Mouse (Mus musculus) liver, embryonic 14.5 days (tissue): ENCODE data around the gene Tarbp2. TPM values are rescaled to one million over a fixed set of nuclear protein-coding genes. Genes with fewer than 3 reads are reported as not detected.
A peak's percentile ranks its signal among the peaks of the same experiment; 100 is the strongest.

ENCODE experiments used
- ATAC-seq: fragments of 200-750 bp; cut with Nextera tagmentation; 2 replicates; pipeline ENCODE4 v1.8.0; 2017; ENCODE audit warnings: moderate number of reproducible peaks, mild to moderate bottlenecking, moderate library complexity; ENCODE audit not compliant: insufficient read depth
- DNase-seq, 3 experiments: peaks; one replicate each; pipeline ENCODE4 v3.0.0-alpha.2; 2012 to 2013; ENCODE audit warnings: low read depth in 3 of 3, low spot score in 3 of 3
- H3K27ac ChIP-seq: fragments of 300-500 bp; sonication (generic); 2 replicates; pipeline ENCODE4 v1.5.1; 2014; ENCODE audit warnings: moderate library complexity, mild to moderate bottlenecking, control low read depth, inconsistent platforms
- H3K27me3 ChIP-seq: fragments of 300-500 bp; sonication (generic); 2 replicates; pipeline ENCODE4 v1.6.1; 2014; ENCODE audit warnings: mild to moderate bottlenecking, low read length, moderate library complexity; ENCODE audit not compliant: control insufficient read depth, insufficient read depth
- H3K36me3 ChIP-seq: fragments of 300-500 bp; sonication (generic); replicated peaks from 2 replicates; pipeline ENCODE4 v1.6.1; 2014; ENCODE audit warnings: low read depth; ENCODE audit not compliant: control insufficient read depth, insufficient read depth
- H3K4me1 ChIP-seq, 2 experiments: fragments of 200-500 bp in 1 of 2; fragments of 300-500 bp in 1 of 2; sonication (generic) in 1 of 2; replicated peaks; 2 replicates each; pipeline ENCODE4 v1.6.1; 2012 to 2014; ENCODE audit warnings: antibody characterized with exemption in 1 of 2, inconsistent platforms in 1 of 2, low read length in 1 of 2; ENCODE audit not compliant: control insufficient read depth in 2 of 2, insufficient read depth in 2 of 2
- H3K4me2 ChIP-seq: fragments of 300-500 bp; sonication (generic); 2 replicates; pipeline ENCODE4 v1.6.1; 2014; ENCODE audit warnings: low read depth, mild to moderate bottlenecking, control low read depth, moderate library complexity
- H3K4me3 ChIP-seq, 2 experiments: fragments of 200-500 bp in 1 of 2; fragments of 300-500 bp in 1 of 2; sonication (generic) in 1 of 2; 2 replicates each; pipeline ENCODE4 v1.5.1; 2012 to 2014; ENCODE audit warnings: low read depth in 2 of 2, low read length in 2 of 2, mild to moderate bottlenecking in 2 of 2, control low read depth in 1 of 2, inconsistent platforms in 1 of 2, moderate library complexity in 1 of 2; ENCODE audit not compliant: insufficient read depth in 1 of 2
- H3K9ac ChIP-seq: fragments of 300-500 bp; sonication (generic); replicated peaks from 2 replicates; pipeline ENCODE4 v1.6.1; 2014; ENCODE audit warnings: mild to moderate bottlenecking, control low read depth, moderate library complexity
- H3K9me3 ChIP-seq: fragments of 300-500 bp; sonication (generic); 2 replicates; pipeline ENCODE4 v1.6.1; 2016; ENCODE audit warnings: low read length, mixed read lengths; ENCODE audit not compliant: control insufficient read depth
- CTCF ChIP-seq: IDR thresholded peaks from 2 replicates; pipeline ENCODE4 v1.5.1; 2016; ENCODE audit warnings: antibody characterized with exemption, low read depth, control low read depth
- EP300 ChIP-seq: IDR thresholded peaks from 2 replicates; pipeline ENCODE4 v1.6.1; 2016; ENCODE audit warnings: antibody characterized with exemption, low read depth
- WGBS: fragments of 180-500 bp; shearing (Covaris S2); extraction: QIAGEN DNeasy Blood & Tissue Kit; methylation state at CpG from one replicate; pipeline ENCODE4 v1.1.7; 2014; ENCODE audit not compliant: insufficient replicate concordance; 5-methylcytosine and 5-hydroxymethylcytosine counted together
- polyA plus RNA-seq, 2 experiments: library from polyadenylated mRNA; depleted of rRNA in 1 of 2; stranded (reverse) in 1 of 2; unstranded in 1 of 2; fragments of >200 nt; fragmentation: Nextera tagmentation in 1 of 2; extraction: Ambion mirVana in 1 of 2; gene quantifications; 2 replicates each; pipeline versions ENCODE4 v1.2.1 to v1.2.3; 2012 to 2014

Gene Tarbp2
- polyA plus RNA-seq, 2 experiments, result 31.5 to 39.6 TPM

DNA sequence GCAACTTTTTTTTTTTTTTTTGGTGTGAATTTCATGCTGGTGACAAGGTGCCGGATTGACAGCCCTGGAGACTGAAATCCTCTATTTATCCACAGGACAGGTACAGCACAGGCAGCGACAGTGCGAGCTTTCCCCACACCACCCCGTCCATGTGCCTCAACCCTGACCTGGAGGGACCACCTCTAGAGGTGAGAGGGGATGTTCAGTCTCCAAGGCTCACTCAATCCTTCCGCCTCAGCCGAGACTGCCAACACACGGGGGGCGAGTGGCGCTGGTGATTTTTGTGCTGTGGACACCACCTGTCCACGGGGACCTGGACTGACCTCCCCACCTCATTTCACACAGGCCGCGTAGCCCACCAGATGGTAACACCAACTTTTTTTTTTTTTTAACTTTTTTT, 32.1 kb upstream of the Tarbp2 start:
- 91% methylated on average over 12 of the region's 12 CpGs for WGBS
- no peak overlapping the region for H3K9ac ChIP-seq
- peaks cover 89% of the 10 kb centered on the region for H3K36me3 ChIP-seq
- no peak for TF ChIP-seq EP300
- no peak for TF ChIP-seq CTCF
- H3K9me3 ChIP-seq, result no peaks in the 10 kb centered on the region
- no peaks in the 10 kb centered on the region for H3K27me3 ChIP-seq
- H3K4me3 ChIP-seq, result no peak overlapping the region
- ATAC-seq (0 out of 2 replicates have a peak, but pooled peaks have one; percentile 23), DNase-seq (no peak)
- H3K4me1 ChIP-seq, result no peaks in the 10 kb centered on the region
- H3K27ac ChIP-seq, result no peak overlapping the region
- no peak overlapping the region for H3K4me2 ChIP-seq

DNA sequence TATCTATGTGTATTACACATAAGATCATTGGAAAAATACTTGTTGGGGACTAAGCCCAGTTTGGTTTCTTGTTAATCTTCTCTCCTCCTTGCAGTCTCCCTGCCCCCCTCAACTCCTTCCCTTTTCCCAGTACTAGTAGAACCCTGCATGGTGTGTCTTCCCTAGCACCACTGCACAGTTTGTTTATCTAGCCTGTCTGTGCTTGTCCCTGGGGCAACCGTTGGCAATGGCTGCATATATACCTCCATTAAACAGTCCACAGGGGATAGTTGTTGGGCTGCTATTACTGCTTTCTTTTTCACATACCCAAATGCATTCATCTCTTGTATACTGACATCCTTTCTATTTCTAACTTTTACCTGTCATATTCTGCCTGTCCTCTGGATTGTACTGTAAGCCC, 30.3 kb upstream of the Tarbp2 start:
- ATAC-seq (no peak), DNase-seq (no peak)
- H3K9me3 ChIP-seq, result no peaks in the 10 kb centered on the region
- no peaks in the 10 kb centered on the region for H3K27me3 ChIP-seq
- H3K4me2 ChIP-seq, result no peak overlapping the region
- TF ChIP-seq EP300 (no peak), CTCF (no peak)
- WGBS, result 61% methylated on average over 1 of the region's 1 CpGs
- H3K27ac ChIP-seq, result no peak overlapping the region
- H3K9ac ChIP-seq, result no peak overlapping the region
- H3K4me3 ChIP-seq, result no peak overlapping the region
- H3K4me1 ChIP-seq, result no peaks in the 10 kb centered on the region
- peaks cover 84% of the 10 kb centered on the region for H3K36me3 ChIP-seq

DNA sequence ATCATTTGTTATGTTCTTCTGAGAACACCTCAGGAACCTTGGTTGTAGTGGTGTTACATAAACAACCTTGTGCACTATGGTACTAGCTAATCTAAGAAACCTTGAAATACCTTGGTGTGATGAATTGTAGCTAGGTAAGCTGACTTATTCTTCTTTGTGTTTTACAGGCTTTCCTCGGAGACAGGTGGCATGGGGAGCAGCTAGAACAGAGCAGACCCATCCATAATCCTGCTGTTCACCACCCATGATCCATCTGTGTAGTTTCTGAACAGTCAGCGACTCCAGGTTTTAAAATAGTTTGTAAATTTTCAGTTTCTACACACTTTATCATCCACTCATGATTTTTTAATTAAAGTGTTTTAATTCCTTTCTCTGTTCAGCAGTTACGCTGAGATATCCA, 19.7 kb upstream of the Tarbp2 start:
- TF ChIP-seq CTCF (no peak), EP300 (no peak)
- H3K4me3 ChIP-seq, result no peak overlapping the region
- no peak overlapping the region for H3K4me2 ChIP-seq
- no peaks in the 10 kb centered on the region for H3K27me3 ChIP-seq
- WGBS, result 91% methylated on average over 3 of the region's 3 CpGs
- no peak overlapping the region for H3K27ac ChIP-seq
- H3K9ac ChIP-seq, result no peak overlapping the region
- peaks cover 86% of the 10 kb centered on the region for H3K36me3 ChIP-seq
- H3K4me1 ChIP-seq, result no peaks in the 10 kb centered on the region; a peak in 1 of 4 replicates
- no peaks in the 10 kb centered on the region for H3K9me3 ChIP-seq
- ATAC-seq, result no peak
- DNase-seq, result no peak

DNA sequence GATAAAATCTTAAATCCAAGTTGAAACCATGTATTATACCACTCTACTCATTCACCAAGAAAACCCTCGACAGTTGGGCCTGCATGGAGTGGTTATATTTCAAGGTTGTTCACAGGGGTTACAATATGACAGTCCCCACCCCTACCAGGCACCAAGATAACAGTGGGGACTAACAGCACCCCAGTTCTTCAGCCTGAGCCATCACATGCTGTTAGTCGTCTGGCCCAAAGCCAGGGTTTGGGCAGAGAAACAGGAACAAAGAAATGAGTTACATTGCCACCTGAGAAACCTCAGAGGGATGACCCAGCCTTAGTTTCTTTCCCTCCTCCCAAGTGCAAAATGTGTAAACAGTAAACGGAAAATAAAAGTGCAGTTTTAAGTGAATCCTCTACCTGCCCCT, 18.6 kb upstream of the Tarbp2 start:
- no peaks in the 10 kb centered on the region for H3K9me3 ChIP-seq
- DNase-seq (no peak), ATAC-seq (no peak)
- TF ChIP-seq CTCF, result no peak
- no peak for TF ChIP-seq EP300
- 64% methylated on average over 3 of the region's 3 CpGs for WGBS
- no peak overlapping the region for H3K9ac ChIP-seq
- no peaks in the 10 kb centered on the region; a peak in 1 of 4 replicates for H3K4me1 ChIP-seq
- H3K36me3 ChIP-seq, result peaks cover 82% of the 10 kb centered on the region
- H3K4me3 ChIP-seq, result no peak overlapping the region
- H3K27ac ChIP-seq, result no peak overlapping the region
- no peak overlapping the region for H3K4me2 ChIP-seq
- no peaks in the 10 kb centered on the region for H3K27me3 ChIP-seq

DNA sequence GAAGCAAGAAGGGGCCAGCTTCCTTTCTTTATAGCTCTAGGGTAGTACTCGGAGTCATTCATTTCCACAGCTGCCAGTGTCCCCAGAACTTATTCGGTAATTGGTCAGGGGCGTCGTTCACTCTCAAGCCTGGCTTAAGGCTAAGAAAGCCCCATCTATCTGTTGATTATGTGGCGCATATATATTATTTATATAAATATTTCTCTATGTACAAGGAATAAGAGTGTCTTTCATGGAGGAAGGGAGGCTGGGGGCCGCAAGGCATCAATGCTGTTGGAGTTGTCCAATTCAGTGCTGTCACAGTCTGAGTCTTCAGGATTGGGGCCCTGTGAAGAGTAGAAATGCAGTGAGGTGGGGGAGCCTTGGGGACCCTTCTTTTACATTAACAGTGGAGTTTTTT, 18.1 kb upstream of the Tarbp2 start:
- no peaks in the 10 kb centered on the region for H3K27me3 ChIP-seq
- H3K36me3 ChIP-seq, result peaks cover 78% of the 10 kb centered on the region
- TF ChIP-seq CTCF, result no peak
- TF ChIP-seq EP300, result no peak
- DNase-seq, result no peak
- H3K9ac ChIP-seq, result no peak overlapping the region
- no peaks in the 10 kb centered on the region; a peak in 1 of 4 replicates for H3K4me1 ChIP-seq
- no peak overlapping the region for H3K4me2 ChIP-seq
- H3K27ac ChIP-seq, result no peak overlapping the region
- ATAC-seq, result no peak
- 87% methylated on average over 6 of the region's 6 CpGs for WGBS
- no peak overlapping the region for H3K4me3 ChIP-seq
- no peaks in the 10 kb centered on the region for H3K9me3 ChIP-seq
